Mouse (Mus musculus) MEL (cell line): Measurements from ENCODE around the gene Cdhr4.

Experiments used
- GATA1 ChIP-seq: IDR thresholded peaks from 2 replicates; pipeline ENCODE4 v1.6.1; 2011; ENCODE audit warnings: low read depth, low read length, improper control_type of control experiment
- MXI1 ChIP-seq: IDR thresholded peaks from 2 replicates; pipeline ENCODE4 v1.6.1; 2011; ENCODE audit warnings: mild to moderate bottlenecking, low read depth, low read length, improper control_type of control experiment
- MYC ChIP-seq: IDR thresholded peaks from 2 replicates; pipeline ENCODE4 v1.6.1; 2011; ENCODE audit warnings: low read depth, mild to moderate bottlenecking, low read length, improper control_type of control experiment, moderate library complexity
- NRF1 ChIP-seq: IDR thresholded peaks from 2 replicates; pipeline ENCODE4 v1.6.1; 2014; ENCODE audit warnings: low read depth, mild to moderate bottlenecking, inconsistent platforms, low read length, improper control_type of control experiment, moderate library complexity; ENCODE audit not compliant: poor library complexity, insufficient read depth, severe bottlenecking
- ZC3H11A ChIP-seq: IDR thresholded peaks from 2 replicates; pipeline ENCODE4 v1.6.1; 2012; ENCODE audit warnings: low read depth, mild to moderate bottlenecking, inconsistent platforms, low read length, improper control_type of control experiment

GRCm38 (mm10) chr9:108010385-108010784 is 18.1 kb downstream of the Cdhr4 start:
- TF ChIP-seq MXI1 (peak; percentile 81), ZC3H11A (no peak), NRF1 (no peak), MYC (no peak), GATA1 (no peak)
